ENCODE assay signal across 8 mouse cellular contexts in the genomic region with DNA sequence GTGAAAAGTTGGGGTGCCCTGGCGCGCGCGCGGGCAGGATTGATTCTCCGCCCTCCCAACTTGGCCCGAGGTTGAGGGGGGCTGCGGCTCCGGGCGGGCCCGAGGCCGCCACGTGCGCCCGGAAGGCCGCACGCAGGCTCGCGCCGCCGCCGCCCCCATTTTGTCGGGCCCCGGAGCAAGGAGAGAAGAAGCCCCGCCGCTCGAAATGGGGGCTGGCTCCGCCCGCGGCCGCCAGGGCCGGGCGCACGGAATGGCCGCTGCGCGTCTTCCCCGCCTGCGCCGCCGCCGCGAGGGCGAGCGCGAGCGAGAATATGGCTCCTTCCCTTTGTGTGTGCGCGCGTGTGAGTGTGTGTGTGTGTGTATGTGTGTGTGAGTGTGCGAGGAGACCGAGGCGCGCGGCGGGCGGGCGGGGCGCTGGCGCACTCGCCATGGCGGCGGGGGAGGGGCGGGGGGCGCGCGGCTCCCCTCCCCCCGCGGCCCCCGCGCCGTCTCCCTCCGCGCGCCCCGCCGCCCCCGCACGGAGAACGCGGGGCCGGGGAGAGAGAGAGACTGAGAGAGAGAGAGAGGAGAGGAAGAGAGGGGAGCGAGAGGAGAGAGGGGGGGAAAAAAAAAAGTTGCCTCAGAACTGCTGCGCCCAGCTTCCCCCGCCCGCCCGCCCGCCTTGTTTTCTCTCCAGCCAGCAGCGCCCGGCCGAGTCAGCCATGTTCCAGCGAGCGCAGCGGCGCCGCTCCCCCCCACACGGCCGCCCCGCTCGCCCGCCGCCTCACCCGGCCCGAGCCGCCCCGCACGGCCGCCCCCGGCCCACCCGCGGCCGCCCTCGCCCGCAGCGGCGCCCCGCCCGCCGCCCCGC. TPM values are rescaled to one million over a fixed set of nuclear protein-coding genes. Genes with fewer than 3 reads are reported as not detected.
DNase-seq lines count a peak whose midpoint lies in the region; ATAC-seq and TF ChIP-seq lines count a peak whose summit lies in the region.

No protein-coding gene starts in this region.

- H3K9me3 ChIP-seq in hindbrain, postnatal 0 days (ENCODE audit: low read length), result no peaks in the 10 kb centered on the region

- under 1% methylated on average over 65 of the region's 120 CpGs for WGBS in hindbrain, postnatal 0 days
- WGBS in macrophage (ENCODE audit: missing documents), result 0% methylated on average over 16 of the region's 120 CpGs

- ATAC-seq in common myeloid progenitor, adult 5-6 weeks (replicated peaks; ENCODE audit: low read depth, poor library complexity, severe bottlenecking), result peak; percentile 19
- peak; percentile 69 for ATAC-seq in hindbrain, postnatal 0 days

- intact Hi-C loops in left cerebral cortex, adult 2 months (cut with DNase I), result loop anchor here (1.0 to 5.0 kb wide), 9 partner anchors 45 to 499 kb away; partner anchors contain the start of genes Gm42791, Hmgb1, Katnal1 and Ubl3

- peaks cover 3% of the 10 kb centered on the region; the same call in 1 of the 2 replicates for H3K36me3 ChIP-seq in hindbrain, postnatal 0 days (ENCODE audit: insufficient read depth, low read length)
- peaks cover 2% of the 10 kb centered on the region; the same call in 1 of the 2 replicates for H3K36me3 ChIP-seq in macrophage (ENCODE audit: inconsistent target)

- no peaks in the 10 kb centered on the region for H3K4me1 ChIP-seq in hindbrain, postnatal 0 days (ENCODE audit: insufficient read depth, low read length)

- peaks cover 22% of the 10 kb centered on the region for H3K79me2 ChIP-seq in macrophage (ENCODE audit: inconsistent target)

- peak overlapping the region; percentile 96 for H3K9ac ChIP-seq in hindbrain, postnatal 0 days (replicated peaks; ENCODE audit: low read length)

- TF ChIP-seq CTCF in hindbrain, postnatal 0 days (IDR thresholded peaks at IDR 0.05; ENCODE audit: low read depth), result no peak
- no peak; the same call in none of the 2 replicates for TF ChIP-seq CTCF in left cerebral cortex, adult 2 months (IDR thresholded peaks at IDR 0.05)

- no peaks in the 10 kb centered on the region for H3K27me3 ChIP-seq in hindbrain, postnatal 0 days (ENCODE audit: insufficient read depth, low read length)

- DNase-seq in T-cell, adult 2 months (ENCODE audit: low spot score), result peak; percentile 80
- DNase-seq in gastrocnemius, adult 8-10 months (ENCODE audit: low spot score in 2 of 2), result peak; percentile 74 to 86
- peak; percentile 91 for DNase-seq in hindbrain, postnatal 0 days (ENCODE audit: low spot score)
- DNase-seq in left cerebral cortex, adult 2 months (ENCODE audit: extremely low spot score in 1 of 2, low spot score in 2 of 2), result peak; percentile 79 to 84
- peak; percentile 81 for DNase-seq in retina, postnatal 7 days (ENCODE audit: low read depth, low spot score)
- peak; percentile 87 for DNase-seq in thymus, postnatal 4 days

- H3K27ac ChIP-seq in hindbrain, postnatal 0 days, result peak overlapping the region; percentile 99
- H3K27ac ChIP-seq in left cerebral cortex, adult 2 months, result peak overlapping the region; percentile 89
- peak overlapping the region; percentile 66 for H3K27ac ChIP-seq in macrophage

- H3K4me2 ChIP-seq in hindbrain, postnatal 0 days (ENCODE audit: low read depth, low read length), result peak overlapping the region; percentile 73

- H3K4me3 ChIP-seq in hindbrain, postnatal 0 days (ENCODE audit: low read length), result peak overlapping the region; percentile 86
- peak overlapping the region; percentile 69 for H3K4me3 ChIP-seq in left cerebral cortex, adult 2 months
- H3K4me3 ChIP-seq in macrophage (ENCODE audit: inconsistent target), result peak overlapping the region; percentile 46

RNA-seq across cellular contexts. Expression of gene Gm42791, which starts 56.8 kb away (rescaled TPM):
- total RNA-seq in common myeloid progenitor, adult 5-6 weeks (2017), result not detected in 2 replicates
- total RNA-seq in gastrocnemius, adult 8-10 months (2022), result 1 to 10 TPM; 2.1 to 2.7 (median 2.5) TPM
- not detected in 2 replicates for total RNA-seq in hindbrain, postnatal 0 days (2014; rRNA removed)
- 1.6 and 6.1 TPM in 2 replicates for polyA plus RNA-seq in hindbrain, postnatal 0 days (2015; fragmentation: Nextera tagmentation; extraction: Ambion mirVana)
- total RNA-seq in left cerebral cortex, adult 2 months (2021), result 10 to 100 TPM; 34.0 to 39.1 TPM
- 1 to 10 TPM in 17 of 26 experiments, not detected in 9; 1.7 to 9.9 (median 2.6) TPM for total RNA-seq in macrophage (2018; cell fraction: chromatin; rRNA removed)
- under 1 TPM in 5 of 26 experiments, not detected in 21; 0.32 to 0.88 (median 0.40) TPM for total RNA-seq in macrophage (2018; cell fraction: cytosol; rRNA removed)
- not detected for total RNA-seq in macrophage (2018; cell fraction: nucleus; rRNA removed)
- polyA plus RNA-seq in macrophage (2018), result 1.1 TPM in 1 of 3 replicates, not detected in the others

Comparison
In these comparisons a context has a peak if more than half of its experiments do, and no peak if none do; other contexts are left out.
1. Peak in every context shown above with its lines: DNase-seq, ATAC-seq, H3K4me3 ChIP-seq and H3K27ac ChIP-seq.
2. RNA of gene Gm42791, which starts 56.8 kb away (total RNA-seq): 34.0 to 39.1 TPM in left cerebral cortex, adult 2 months; 2.1 to 2.7 TPM in gastrocnemius, adult 8-10 months, not detected in common myeloid progenitor, adult 5-6 weeks and not detected in hindbrain, postnatal 0 days; every median in the first group is over 4 times any median in the second.